Mouse (Mus musculus): ENCODE results near the gene Gm11985. TPM values are rescaled to one million over a fixed set of nuclear protein-coding genes. Genes with fewer than 3 reads are reported as not detected.
A peak's percentile ranks its signal among the peaks of the same experiment; 100 is the strongest.

Gm11985 gene
- total and polyA plus RNA-seq, 2 experiments, result not detected

DNA sequence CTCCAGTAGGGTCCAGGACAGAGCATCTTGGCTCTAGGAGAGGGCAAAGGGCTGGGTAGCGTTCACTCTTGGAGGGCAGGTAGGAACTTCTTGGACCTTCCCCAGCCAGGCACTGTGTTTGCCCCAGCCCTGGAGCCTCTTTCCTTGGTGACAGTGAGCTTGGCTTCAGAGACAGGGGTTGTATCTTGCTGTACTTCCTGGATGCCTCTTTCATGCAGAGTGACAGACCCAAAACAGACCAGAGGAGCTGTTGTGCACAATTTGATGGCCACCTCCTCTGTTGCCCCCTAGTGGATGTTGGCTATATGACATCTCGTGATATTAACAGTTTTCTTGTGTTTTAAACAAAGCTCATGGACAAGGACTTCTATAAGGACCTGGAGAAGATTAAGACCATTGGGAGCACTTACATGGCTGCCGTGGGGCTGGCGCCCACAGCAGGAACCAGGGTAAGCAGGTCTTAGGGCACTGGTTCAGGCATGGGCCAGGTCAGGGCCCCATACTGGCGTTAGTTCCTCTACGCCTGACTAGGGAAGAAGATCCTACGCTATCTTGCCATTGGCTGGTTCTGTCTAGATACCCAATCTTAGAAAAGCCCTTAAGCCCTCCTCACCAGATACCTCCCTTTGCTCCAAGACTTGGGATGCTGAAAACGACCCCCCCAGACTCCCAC, 26.7 kb downstream of the Gm11985 start:
- peaks cover 3% of the 10 kb centered on the region; the same call in 1 of the 2 replicates for H3K4me1 ChIP-seq (ENCODE audit: control insufficient read depth, insufficient read depth, low read length)
- H3K79me2 ChIP-seq (ENCODE audit: control insufficient read depth, insufficient read depth, low read length), result no peaks in the 10 kb centered on the region
- H3K9ac ChIP-seq (ENCODE audit: low read depth, low read length), result no peak overlapping the region
- H3K4me3 ChIP-seq (ENCODE audit: insufficient read depth, low read depth, low read length), result no peak overlapping the region
- H3K36me3 ChIP-seq (ENCODE audit: control insufficient read depth, insufficient read depth, low read length), result no peaks in the 10 kb centered on the region
- peak; percentile 42 for DNase-seq (ENCODE audit: extremely low read depth, low read depth, low spot score)
- H3K27me3 ChIP-seq (ENCODE audit: control insufficient read depth, insufficient read depth, low read length), result no peaks in the 10 kb centered on the region
- 73% methylated on average over 8 of the region's 8 CpGs for WGBS
- TF ChIP-seq CTCF (IDR thresholded peaks at IDR 0.05; ENCODE audit: low read depth, low read length) (peak; percentile 52), POLR2A (IDR thresholded peaks at IDR 0.05; ENCODE audit: extremely low read depth, insufficient read depth, low read length) (no peak)
- no peak overlapping the region for H3K27ac ChIP-seq (replicated peaks; ENCODE audit: insufficient read depth, low read depth, low read length)

DNA sequence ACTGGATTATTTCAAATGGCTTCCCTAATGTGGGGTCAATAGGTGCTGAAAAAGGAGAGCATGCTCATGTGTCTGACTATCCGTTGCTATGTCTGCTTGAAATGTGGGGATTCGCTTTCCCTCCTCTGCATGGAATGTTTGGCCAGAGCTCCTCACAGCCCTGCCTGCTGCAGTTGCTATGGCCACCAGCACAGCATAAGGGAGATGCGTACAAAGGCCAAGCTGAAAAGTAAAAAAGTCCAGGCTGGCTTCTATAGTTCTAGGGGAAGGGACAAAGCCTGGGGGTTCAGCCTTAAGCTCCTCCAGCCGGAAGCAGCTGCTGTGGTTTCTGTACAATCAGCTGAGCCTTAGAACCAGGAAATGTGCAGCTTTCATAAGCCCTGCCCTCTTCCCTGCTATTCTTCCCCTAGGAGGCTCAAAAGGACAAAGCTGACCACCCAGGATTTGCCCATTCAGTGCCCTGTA, 27.7 kb downstream of the Gm11985 start:
- H3K36me3 ChIP-seq (ENCODE audit: control insufficient read depth, insufficient read depth, low read length), result no peaks in the 10 kb centered on the region
- H3K4me1 ChIP-seq (ENCODE audit: control insufficient read depth, insufficient read depth, low read length), result peaks cover 3% of the 10 kb centered on the region; the same call in 1 of the 2 replicates
- H3K4me3 ChIP-seq (ENCODE audit: insufficient read depth, low read depth, low read length), result no peak overlapping the region
- no peaks in the 10 kb centered on the region for H3K27me3 ChIP-seq (ENCODE audit: control insufficient read depth, insufficient read depth, low read length)
- H3K79me2 ChIP-seq (ENCODE audit: control insufficient read depth, insufficient read depth, low read length), result no peaks in the 10 kb centered on the region
- no peak overlapping the region for H3K27ac ChIP-seq (replicated peaks; ENCODE audit: insufficient read depth, low read depth, low read length)
- no peak overlapping the region for H3K9ac ChIP-seq (ENCODE audit: low read depth, low read length)
- no peak for TF ChIP-seq CTCF (IDR thresholded peaks at IDR 0.05; ENCODE audit: low read depth, low read length)
- TF ChIP-seq POLR2A (IDR thresholded peaks at IDR 0.05; ENCODE audit: extremely low read depth, insufficient read depth, low read length), result no peak
- WGBS, result 75% methylated on average over 4 of the region's 4 CpGs
- no peak for DNase-seq (ENCODE audit: extremely low read depth, low read depth, low spot score)

- 50% methylated on average over 6 of the region's 6 CpGs for WGBS
- no peaks in the 10 kb centered on the region for H3K27me3 ChIP-seq (ENCODE audit: control insufficient read depth, insufficient read depth, low read length)
- peaks cover 3% of the 10 kb centered on the region; the same call in 1 of the 2 replicates for H3K4me1 ChIP-seq (ENCODE audit: control insufficient read depth, insufficient read depth, low read length)
- H3K27ac ChIP-seq (replicated peaks; ENCODE audit: insufficient read depth, low read depth, low read length), result no peak overlapping the region
- TF ChIP-seq CTCF (IDR thresholded peaks at IDR 0.05; ENCODE audit: low read depth, low read length) (no peak), POLR2A (IDR thresholded peaks at IDR 0.05; ENCODE audit: extremely low read depth, insufficient read depth, low read length) (no peak)
- no peak for DNase-seq (ENCODE audit: extremely low read depth, low read depth, low spot score)
- H3K79me2 ChIP-seq (ENCODE audit: control insufficient read depth, insufficient read depth, low read length), result no peaks in the 10 kb centered on the region
- no peak overlapping the region for H3K4me3 ChIP-seq (ENCODE audit: insufficient read depth, low read depth, low read length)
- H3K9ac ChIP-seq (ENCODE audit: low read depth, low read length), result no peak overlapping the region
- no peaks in the 10 kb centered on the region for H3K36me3 ChIP-seq (ENCODE audit: control insufficient read depth, insufficient read depth, low read length)
These were observed 28.2 kb downstream of the Gm11985 start for GRCm38 (mm10) chr11:7160146-7160545.

- 68% methylated on average over 6 of the region's 6 CpGs for WGBS
- H3K9ac ChIP-seq (ENCODE audit: low read depth, low read length), result no peak overlapping the region
- H3K27me3 ChIP-seq (ENCODE audit: control insufficient read depth, insufficient read depth, low read length), result no peaks in the 10 kb centered on the region
- no peak overlapping the region for H3K4me3 ChIP-seq (ENCODE audit: insufficient read depth, low read depth, low read length)
- H3K79me2 ChIP-seq (ENCODE audit: control insufficient read depth, insufficient read depth, low read length), result no peaks in the 10 kb centered on the region
- DNase-seq (ENCODE audit: extremely low read depth, low read depth, low spot score), result no peak
- H3K36me3 ChIP-seq (ENCODE audit: control insufficient read depth, insufficient read depth, low read length), result no peaks in the 10 kb centered on the region
- no peak overlapping the region for H3K27ac ChIP-seq (replicated peaks; ENCODE audit: insufficient read depth, low read depth, low read length)
- TF ChIP-seq CTCF (IDR thresholded peaks at IDR 0.05; ENCODE audit: low read depth, low read length) (no peak), POLR2A (IDR thresholded peaks at IDR 0.05; ENCODE audit: extremely low read depth, insufficient read depth, low read length) (no peak)
- peaks cover 10% of the 10 kb centered on the region for H3K4me1 ChIP-seq (ENCODE audit: control insufficient read depth, insufficient read depth, low read length)
These were observed 30.2 kb downstream of the Gm11985 start for GRCm38 (mm10) chr11:7158196-7158595.

DNA sequence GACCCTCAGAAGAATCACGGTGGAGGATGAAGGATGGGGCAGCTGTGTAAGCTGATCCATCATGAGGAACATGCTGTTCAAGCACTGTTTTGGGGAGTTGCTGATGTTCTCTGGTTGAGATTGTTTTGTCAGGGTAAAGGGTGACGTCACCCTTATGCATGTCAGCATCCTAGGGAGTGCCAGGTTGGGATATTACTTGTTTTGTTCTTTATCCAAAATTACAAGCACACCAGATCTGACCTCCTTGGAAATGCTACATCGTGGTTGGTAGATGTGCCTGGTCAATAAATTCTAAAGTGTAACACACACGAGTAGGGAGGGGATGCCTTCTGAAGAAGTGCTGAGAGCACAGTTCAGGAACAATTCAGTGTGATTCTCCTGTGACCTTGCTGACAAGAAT, 31.9 kb downstream of the Gm11985 start:
- H3K36me3 ChIP-seq (ENCODE audit: control insufficient read depth, insufficient read depth, low read length), result no peaks in the 10 kb centered on the region

DNA sequence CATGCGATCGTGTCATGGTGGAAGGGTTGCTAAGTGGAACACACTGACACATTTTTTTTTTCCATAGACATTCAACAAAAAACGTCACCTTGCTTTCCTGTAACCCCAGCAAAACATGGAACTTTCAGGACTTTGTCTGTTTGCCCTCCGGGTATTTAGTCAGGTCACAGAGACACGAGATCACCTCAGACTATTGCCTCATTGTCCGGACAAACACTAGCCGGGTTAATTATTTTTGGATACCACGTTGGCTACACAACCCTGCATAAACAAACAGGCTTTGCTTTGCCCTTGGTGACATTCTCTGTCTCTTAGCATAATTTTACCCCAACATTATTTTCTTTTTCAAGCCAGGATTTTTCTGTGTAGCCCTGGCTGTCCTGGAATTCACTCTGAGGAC, 35.3 kb downstream of the Gm11985 start:
- no peaks in the 10 kb centered on the region for H3K27me3 ChIP-seq (ENCODE audit: control insufficient read depth, insufficient read depth, low read length)
- H3K36me3 ChIP-seq (ENCODE audit: control insufficient read depth, insufficient read depth, low read length), result no peaks in the 10 kb centered on the region
- TF ChIP-seq CTCF (IDR thresholded peaks at IDR 0.05; ENCODE audit: low read depth, low read length) (no peak), POLR2A (IDR thresholded peaks at IDR 0.05; ENCODE audit: extremely low read depth, insufficient read depth, low read length) (no peak)
- H3K9ac ChIP-seq (ENCODE audit: low read depth, low read length), result no peak overlapping the region
- peak; percentile 100 for DNase-seq (ENCODE audit: extremely low read depth, low read depth, low spot score)
- 17% methylated on average over 8 of the region's 8 CpGs for WGBS
- H3K79me2 ChIP-seq (ENCODE audit: control insufficient read depth, insufficient read depth, low read length), result no peaks in the 10 kb centered on the region
- H3K4me3 ChIP-seq (ENCODE audit: insufficient read depth, low read depth, low read length), result no peak overlapping the region
- H3K27ac ChIP-seq (replicated peaks; ENCODE audit: insufficient read depth, low read depth, low read length), result peak overlapping the region; percentile 78
- peaks cover 22% of the 10 kb centered on the region for H3K4me1 ChIP-seq (ENCODE audit: control insufficient read depth, insufficient read depth, low read length)

More for the DNA sequence above, 31.9 kb downstream of the Gm11985 start:
- Histone ChIP-seq H3K27me3 (ENCODE audit: control insufficient read depth, insufficient read depth, low read length) (no peaks in the 10 kb centered on the region), H3K27ac (replicated peaks; ENCODE audit: insufficient read depth, low read depth, low read length) (no peak overlapping the region), H3K4me3 (ENCODE audit: insufficient read depth, low read depth, low read length) (no peak overlapping the region), H3K79me2 (ENCODE audit: control insufficient read depth, insufficient read depth, low read length) (no peaks in the 10 kb centered on the region), H3K9ac (ENCODE audit: low read depth, low read length) (no peak overlapping the region), H3K4me1 (ENCODE audit: control insufficient read depth, insufficient read depth, low read length) (peaks cover 19% of the 10 kb centered on the region)
- 23% methylated on average over 4 of the region's 4 CpGs for WGBS
- TF ChIP-seq CTCF (IDR thresholded peaks at IDR 0.05; ENCODE audit: low read depth, low read length) (no peak), POLR2A (IDR thresholded peaks at IDR 0.05; ENCODE audit: extremely low read depth, insufficient read depth, low read length) (no peak)
- DNase-seq (ENCODE audit: extremely low read depth, low read depth, low spot score), result no peak
